Mouse (Mus musculus) midbrain, postnatal 0 days (tissue): Measurements from ENCODE around the gene Pbx1. TPM values are rescaled to one million over a fixed set of nuclear protein-coding genes. Genes with fewer than 3 reads are reported as not detected.

Source experiments
- ATAC-seq: fragments of 200-750 bp; cut with Nextera tagmentation; 2 replicates; pipeline ENCODE4 v1.8.0; 2017; ENCODE audit warnings: moderate number of reproducible peaks, mild to moderate bottlenecking, moderate TSS enrichment, moderate library complexity; ENCODE audit not compliant: low FRiP score
- DNase-seq: peaks from one replicate; pipeline ENCODE4 v3.0.0-alpha.2; 2015; ENCODE audit warnings: low spot score
- H3K27ac ChIP-seq: fragments of 300-500 bp; sonication (generic); 2 replicates; pipeline ENCODE4 v1.5.1; 2014; ENCODE audit warnings: low read depth, mild to moderate bottlenecking, low read length, mixed read lengths
- H3K27me3 ChIP-seq: fragments of 300-500 bp; sonication (generic); 2 replicates; pipeline ENCODE4 v1.6.1; 2014; ENCODE audit warnings: low read length, control low read depth, mixed read lengths; ENCODE audit not compliant: insufficient read depth
- H3K36me3 ChIP-seq: fragments of 300-500 bp; sonication (generic); 2 replicates; pipeline ENCODE4 v1.6.1; 2014; ENCODE audit warnings: low read length, control low read depth, mixed read lengths; ENCODE audit not compliant: insufficient read depth
- H3K4me1 ChIP-seq: fragments of 300-500 bp; sonication (generic); 2 replicates; pipeline ENCODE4 v1.6.1; 2014; ENCODE audit warnings: mild to moderate bottlenecking, control low read depth, antibody characterized with exemption, low read length, mixed read lengths; ENCODE audit not compliant: insufficient read depth
- H3K4me2 ChIP-seq: fragments of 300-500 bp; sonication (generic); 2 replicates; pipeline ENCODE4 v1.6.1; 2014; ENCODE audit warnings: low read depth, mild to moderate bottlenecking, low read length, mixed read lengths; ENCODE audit not compliant: poor library complexity, severe bottlenecking
- H3K4me3 ChIP-seq: fragments of 300-500 bp; sonication (generic); 2 replicates; pipeline ENCODE4 v1.5.1; 2014; ENCODE audit warnings: low read depth, mild to moderate bottlenecking, low read length, moderate library complexity
- H3K9ac ChIP-seq: fragments of 300-500 bp; sonication (generic); replicated peaks from 2 replicates; pipeline ENCODE4 v1.6.1; 2014; ENCODE audit warnings: mild to moderate bottlenecking, low read length, moderate library complexity, mixed read lengths; ENCODE audit not compliant: poor library complexity, severe bottlenecking
- H3K9me3 ChIP-seq: fragments of 300-500 bp; sonication (generic); 2 replicates; pipeline ENCODE4 v1.6.1; 2016; ENCODE audit warnings: low read length, control low read depth
- CTCF ChIP-seq: IDR thresholded peaks from 2 replicates; pipeline ENCODE4 v1.5.1; 2016; ENCODE audit warnings: antibody characterized with exemption, mild to moderate bottlenecking
- WGBS: fragments of 180-500 bp; shearing (Covaris S2); extraction: QIAGEN DNeasy Blood & Tissue Kit; methylation state at CpG from one replicate; pipeline ENCODE4 v1.1.7; 2014; 5-methylcytosine and 5-hydroxymethylcytosine counted together
- polyA plus RNA-seq: library from polyadenylated mRNA; unstranded; fragments of >200 nt; fragmentation: Nextera tagmentation; extraction: Ambion mirVana; gene quantifications from 2 replicates; pipeline ENCODE4 v1.2.1, GENCODE M21; 2015
- total RNA-seq: library from RNA; depleted of rRNA; stranded (reverse); fragments of >200 nt; gene quantifications from 2 replicates; pipeline ENCODE4 v1.2.3, GENCODE M21; 2014

Pbx1 gene
- total and polyA plus RNA-seq, 2 experiments from 2014 or later, result 57.6 to 83.4 TPM

- no peak for TF ChIP-seq CTCF
- DNase-seq (peak; percentile 69), ATAC-seq (peak; percentile 73; the same call in 1 of the 2 replicates)
- Histone ChIP-seq H3K36me3 (no peaks in the 10 kb centered on the region), H3K9ac (no peak overlapping the region), H3K4me3 (no peak overlapping the region), H3K27ac (no peak overlapping the region), H3K9me3 (no peaks in the 10 kb centered on the region), H3K4me1 (peaks cover 7% of the 10 kb centered on the region; the same call in 1 of the 2 replicates), H3K27me3 (no peaks in the 10 kb centered on the region), H3K4me2 (no peak overlapping the region)
- 20% methylated on average over 12 of the region's 12 CpGs for WGBS
Observed at GRCm38 (mm10) chr1:168473255-168474069, 41.4 kb upstream of the Pbx1 start.

GRCm38 (mm10) chr1:168472545-168473254 is 40.6 kb upstream of the Pbx1 start:
- H3K27ac ChIP-seq, result no peak overlapping the region

GRCm38 (mm10) chr1:168459426-168459825 is 27.4 kb upstream of the Pbx1 start:
- no peak overlapping the region for H3K4me3 ChIP-seq
- TF ChIP-seq CTCF, result no peak
- H3K27me3 ChIP-seq, result no peaks in the 10 kb centered on the region
- no peak for ATAC-seq
- no peak overlapping the region for H3K9ac ChIP-seq
- H3K4me1 ChIP-seq, result no peaks in the 10 kb centered on the region
- H3K27ac ChIP-seq, result no peak overlapping the region
- 91% methylated on average over 1 of the region's 1 CpGs for WGBS
- H3K4me2 ChIP-seq, result no peak overlapping the region
- no peaks in the 10 kb centered on the region for H3K9me3 ChIP-seq
- no peak for DNase-seq
- H3K36me3 ChIP-seq, result no peaks in the 10 kb centered on the region

More at GRCm38 (mm10) chr1:168472545-168473254, 40.6 kb upstream of the Pbx1 start:
- no peaks in the 10 kb centered on the region for H3K9me3 ChIP-seq
- no peak for DNase-seq
- no peak overlapping the region for H3K4me2 ChIP-seq
- no peaks in the 10 kb centered on the region for H3K36me3 ChIP-seq
- no peak overlapping the region for H3K4me3 ChIP-seq
- peaks cover 7% of the 10 kb centered on the region; the same call in 1 of the 2 replicates for H3K4me1 ChIP-seq
- 45% methylated on average over 6 of the region's 6 CpGs for WGBS
- H3K27me3 ChIP-seq, result no peaks in the 10 kb centered on the region
- H3K9ac ChIP-seq, result no peak overlapping the region
- ATAC-seq, result no peak
- no peak for TF ChIP-seq CTCF

GRCm38 (mm10) chr1:168457191-168457747 is 25.2 kb upstream of the Pbx1 start:
- DNase-seq, result peak; percentile 9
- no peak overlapping the region for H3K4me2 ChIP-seq
- no peaks in the 10 kb centered on the region for H3K9me3 ChIP-seq
- no peaks in the 10 kb centered on the region for H3K36me3 ChIP-seq
- H3K4me1 ChIP-seq, result no peaks in the 10 kb centered on the region
- no peak for ATAC-seq
- peak; percentile 47 for TF ChIP-seq CTCF
- H3K27me3 ChIP-seq, result no peaks in the 10 kb centered on the region
- H3K4me3 ChIP-seq, result no peak overlapping the region
- 33% methylated on average over 7 of the region's 7 CpGs for WGBS
- no peak overlapping the region for H3K27ac ChIP-seq
- H3K9ac ChIP-seq, result no peak overlapping the region

GRCm38 (mm10) chr1:168455178-168455577 is 23.1 kb upstream of the Pbx1 start:
- Histone ChIP-seq H3K4me2 (no peak overlapping the region), H3K9me3 (no peaks in the 10 kb centered on the region), H3K27ac (no peak overlapping the region), H3K36me3 (no peaks in the 10 kb centered on the region), H3K4me1 (no peaks in the 10 kb centered on the region), H3K27me3 (no peaks in the 10 kb centered on the region), H3K4me3 (no peak overlapping the region), H3K9ac (no peak overlapping the region)
- no peak for TF ChIP-seq CTCF
- WGBS, result 80% methylated on average over 8 of the region's 8 CpGs
- DNase-seq (no peak), ATAC-seq (no peak)

DNA sequence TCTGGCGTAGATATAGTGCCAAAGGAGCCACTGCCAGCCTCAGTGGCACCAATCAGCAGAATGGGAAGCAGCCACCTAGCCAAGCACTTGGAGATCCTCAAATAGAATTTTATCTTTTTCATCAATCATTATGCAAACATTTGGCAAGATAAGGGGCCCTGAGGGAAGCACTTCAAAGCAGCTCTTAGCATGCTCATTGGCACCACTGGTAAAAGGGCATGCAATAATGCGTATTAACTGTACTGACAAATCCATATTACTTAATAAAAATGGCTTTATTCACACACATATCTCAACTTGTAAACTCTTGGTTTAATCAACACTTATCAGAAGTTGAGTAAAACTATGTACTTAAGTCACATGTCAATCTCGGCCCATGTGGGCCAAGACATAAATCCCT is 1.6 kb upstream of the Pbx1 start:
- Histone ChIP-seq H3K36me3 (no peaks in the 10 kb centered on the region), H3K4me3 (no peak overlapping the region), H3K4me1 (no peaks in the 10 kb centered on the region), H3K27me3 (no peaks in the 10 kb centered on the region), H3K9ac (no peak overlapping the region), H3K9me3 (no peaks in the 10 kb centered on the region), H3K27ac (no peak overlapping the region), H3K4me2 (no peak overlapping the region)
- 91% methylated on average over 3 of the region's 3 CpGs for WGBS
- TF ChIP-seq CTCF, result no peak
- DNase-seq, result no peak
- ATAC-seq, result no peak
